Mouse (Mus musculus) forebrain, postnatal 0 days (tissue): Measurements from ENCODE around the gene Bcl9l. TPM values are rescaled to one million over a fixed set of nuclear protein-coding genes. Genes with fewer than 3 reads are reported as not detected.

ENCODE experiments used
- ATAC-seq: fragments of 200-750 bp; cut with Nextera tagmentation; 2 replicates; pipeline ENCODE4 v1.8.0; 2017; ENCODE audit warnings: mild to moderate bottlenecking, moderate library complexity
- DNase-seq: peaks from one replicate; pipeline ENCODE4 v3.0.0-alpha.2; 2015
- H3K27ac ChIP-seq: fragments of 300-500 bp; sonication (generic); 2 replicates; pipeline ENCODE4 v1.5.1; 2014; ENCODE audit warnings: low read depth, mild to moderate bottlenecking, antibody characterized with exemption, low read length, moderate library complexity, mixed read lengths
- H3K27me3 ChIP-seq: fragments of 300-500 bp; sonication (generic); 2 replicates; pipeline ENCODE4 v1.6.1; 2014; ENCODE audit warnings: mild to moderate bottlenecking, low read length, mixed read lengths; ENCODE audit not compliant: insufficient read depth
- H3K36me3 ChIP-seq: fragments of 300-500 bp; sonication (generic); 2 replicates; pipeline ENCODE4 v1.6.1; 2014; ENCODE audit warnings: mild to moderate bottlenecking, moderate library complexity; ENCODE audit not compliant: insufficient read depth
- H3K4me1 ChIP-seq: fragments of 300-500 bp; sonication (generic); 2 replicates; pipeline ENCODE4 v1.6.1; 2014; ENCODE audit warnings: antibody characterized with exemption; ENCODE audit not compliant: insufficient read depth
- H3K4me2 ChIP-seq: fragments of 300-500 bp; sonication (generic); 2 replicates; pipeline ENCODE4 v1.6.1; 2014; ENCODE audit warnings: low read depth, mild to moderate bottlenecking, moderate library complexity
- H3K4me3 ChIP-seq: fragments of 300-500 bp; sonication (generic); 2 replicates; pipeline ENCODE4 v1.5.1; 2014; ENCODE audit warnings: low read depth, low read length, mixed read lengths
- H3K9ac ChIP-seq: fragments of 300-500 bp; sonication (generic); 2 replicates; pipeline ENCODE4 v1.6.1; 2014; ENCODE audit warnings: mild to moderate bottlenecking
- H3K9me3 ChIP-seq: fragments of 300-500 bp; sonication (generic); 2 replicates; pipeline ENCODE4 v1.6.1; 2016; ENCODE audit warnings: low read length
- CTCF ChIP-seq: sonication (generic); IDR thresholded peaks from 2 replicates; pipeline ENCODE4 v1.5.1; 2016; ENCODE audit warnings: antibody characterized with exemption, control low read depth, low read depth
- WGBS: fragments of 180-500 bp; shearing (Covaris S2); extraction: QIAGEN DNeasy Blood & Tissue Kit; methylation state at CpG from one replicate; pipeline ENCODE4 v1.1.7; 2014; 5-methylcytosine and 5-hydroxymethylcytosine counted together
- polyA plus RNA-seq: library from polyadenylated mRNA; unstranded; fragments of >200 nt; fragmentation: Nextera tagmentation; extraction: Ambion mirVana; gene quantifications from 2 replicates; pipeline ENCODE4 v1.2.1, GENCODE M21; 2015
- total RNA-seq: library from RNA; depleted of rRNA; stranded (reverse); fragments of >200 nt; gene quantifications from 2 replicates; pipeline ENCODE4 v1.2.3, GENCODE M21; 2014

Gene Bcl9l
- total and polyA plus RNA-seq, 2 experiments from 2014 or later: 13.0 to 38.7 TPM

DNA sequence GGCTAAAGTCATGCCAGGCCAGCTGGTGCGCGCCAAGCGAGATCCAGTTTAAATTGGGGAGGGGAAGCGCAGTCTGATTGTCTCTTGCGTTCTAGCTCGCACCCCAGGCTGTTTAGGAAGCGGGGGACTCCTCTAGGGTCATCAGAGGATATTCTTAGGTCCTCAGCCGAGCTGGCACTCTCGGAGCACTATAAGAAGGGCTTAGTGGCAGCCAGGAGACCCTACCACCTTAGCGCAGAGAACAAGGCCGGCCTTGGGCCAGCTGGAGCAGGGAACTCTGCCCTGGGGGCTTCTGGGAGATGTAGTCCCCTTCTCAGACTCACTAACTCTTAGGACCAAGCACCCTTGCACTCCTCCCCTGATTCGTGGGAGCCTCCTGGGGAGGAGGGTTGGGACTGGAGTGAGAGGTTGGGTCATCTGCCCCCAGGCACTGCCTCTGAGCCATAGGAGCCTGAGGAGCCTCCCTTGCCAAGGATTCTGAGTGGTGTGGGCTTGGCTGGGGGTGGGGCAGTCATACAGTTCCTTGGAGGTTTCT, 952 bp downstream of the Bcl9l start:
- Histone ChIP-seq H3K9ac (peak overlapping the region; percentile 97), H3K27ac (peak overlapping the region; percentile 97), H3K4me2 (peak overlapping the region; percentile 93), H3K36me3 (no peaks in the 10 kb centered on the region), H3K4me3 (peak overlapping the region; percentile 95), H3K27me3 (no peaks in the 10 kb centered on the region), H3K9me3 (no peaks in the 10 kb centered on the region), H3K4me1 (peaks cover 39% of the 10 kb centered on the region)
- TF ChIP-seq CTCF: 0 out of 2 replicates have a peak, but pooled peaks have one; percentile 7
- under 1% methylated on average over 12 of the region's 12 CpGs for WGBS
- peak; percentile 14; the same call in 1 of the 2 replicates for ATAC-seq
- DNase-seq: peak; percentile 77

DNA sequence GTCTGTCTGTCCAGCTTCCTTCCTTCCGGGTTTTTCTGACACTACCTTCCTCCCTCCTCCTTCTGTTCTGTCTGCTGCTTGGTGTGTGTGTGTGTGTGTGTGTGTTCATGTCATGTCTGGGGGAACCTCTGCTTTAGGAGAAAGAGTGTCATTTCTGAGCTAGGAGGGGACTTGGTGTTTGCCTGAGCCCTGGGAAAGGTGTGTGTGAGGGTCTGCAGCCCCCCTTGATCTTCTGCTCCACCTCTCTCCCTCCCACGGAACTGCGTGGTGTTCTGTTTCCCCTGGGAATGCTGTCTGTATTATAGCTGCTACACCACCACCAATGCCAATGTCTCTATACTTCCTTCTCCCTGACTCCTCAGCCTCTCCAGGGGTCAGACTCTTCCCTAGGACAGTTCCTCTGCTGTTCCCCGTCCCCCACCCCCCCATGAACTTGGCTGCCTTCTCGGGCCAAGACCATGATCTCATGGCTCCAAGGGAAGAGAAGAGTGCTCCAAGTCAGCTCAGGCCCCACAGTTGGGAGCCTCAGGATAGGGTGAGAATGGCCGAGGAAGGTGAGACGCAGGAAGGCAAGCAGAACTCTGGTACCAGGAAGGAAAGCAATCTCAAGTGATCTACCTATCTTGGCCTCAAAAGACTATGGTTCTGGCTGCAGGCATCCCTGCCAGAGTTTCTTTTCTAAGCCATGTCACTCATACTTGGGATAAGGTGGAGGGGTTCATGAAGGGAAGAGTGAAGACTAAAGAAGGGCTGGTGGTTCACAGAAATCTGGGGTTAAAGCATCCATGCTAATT, 1.9 kb downstream of the Bcl9l start:
- Histone ChIP-seq H3K9me3 (no peaks in the 10 kb centered on the region), H3K4me1 (peaks cover 49% of the 10 kb centered on the region), H3K9ac (peak overlapping the region; percentile 97), H3K4me3 (peak overlapping the region; percentile 95), H3K4me2 (peak overlapping the region; percentile 93), H3K27me3 (no peaks in the 10 kb centered on the region), H3K27ac (no peak overlapping the region), H3K36me3 (no peaks in the 10 kb centered on the region)
- DNase-seq (no peak), ATAC-seq (no peak)
- TF ChIP-seq CTCF: no peak
- WGBS: 23% methylated on average over 7 of the region's 7 CpGs

DNA sequence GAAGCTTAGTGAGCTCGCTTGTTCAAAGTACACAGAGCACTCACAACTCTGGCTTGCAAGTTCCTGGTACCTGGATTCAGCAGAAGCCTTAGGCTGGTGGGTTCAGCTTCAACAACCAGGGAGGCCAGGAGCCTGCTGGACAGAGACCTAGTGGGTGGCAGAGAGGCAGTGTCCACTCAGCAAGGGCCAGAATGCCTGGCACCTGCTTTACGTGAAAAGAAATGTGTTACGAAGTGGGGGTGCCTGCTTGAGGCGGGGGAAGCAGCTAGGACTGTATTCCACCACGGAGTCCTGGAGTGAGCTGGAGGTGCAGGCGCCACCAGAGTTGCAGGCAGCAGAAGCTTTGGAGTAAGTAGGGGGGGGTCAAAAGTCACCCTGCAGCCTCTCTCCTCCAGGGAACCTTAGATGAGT, 2.5 kb downstream of the Bcl9l start:
- Histone ChIP-seq H3K27ac (no peak overlapping the region), H3K27me3 (no peaks in the 10 kb centered on the region), H3K9me3 (no peaks in the 10 kb centered on the region), H3K4me3 (peak overlapping the region; percentile 95), H3K4me2 (peak overlapping the region; percentile 93), H3K9ac (peak overlapping the region; percentile 39), H3K36me3 (no peaks in the 10 kb centered on the region), H3K4me1 (peaks cover 54% of the 10 kb centered on the region)
- TF ChIP-seq CTCF: no peak
- DNase-seq: no peak
- WGBS: 26% methylated on average over 6 of the region's 6 CpGs
- ATAC-seq: no peak

DNA sequence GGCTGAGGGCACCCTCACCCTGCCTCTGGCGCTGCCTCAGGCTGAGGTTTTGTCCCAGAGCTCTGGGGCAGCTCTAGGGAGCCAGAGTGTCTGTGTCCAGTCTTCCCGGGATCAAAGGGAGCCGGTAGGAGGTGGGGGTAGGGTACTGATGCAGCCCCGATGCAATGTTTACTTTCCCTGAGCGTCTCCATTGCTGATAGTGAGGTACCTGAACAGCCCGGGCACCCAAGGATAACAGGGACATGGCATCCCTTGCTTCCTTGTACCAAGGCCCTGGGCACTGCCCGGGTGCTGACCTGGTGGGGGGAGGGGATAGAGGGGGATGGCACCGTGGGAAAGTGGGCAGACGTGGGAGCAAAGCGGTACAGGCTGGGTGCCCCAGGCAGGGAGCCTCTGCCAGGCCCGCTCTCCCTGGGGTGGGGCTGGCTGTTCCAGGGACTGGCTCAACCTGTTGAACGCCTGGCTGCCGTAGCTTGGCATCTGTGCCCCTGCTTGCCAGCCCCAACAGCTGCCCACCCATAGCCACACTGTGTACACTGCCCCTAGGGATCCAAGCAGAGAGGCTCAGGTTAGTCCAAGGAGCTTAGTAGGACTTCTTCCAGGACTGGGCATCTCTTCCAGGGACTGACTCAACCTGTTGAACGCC, 3.0 kb downstream of the Bcl9l start:
- TF ChIP-seq CTCF: no peak; the same call in 1 of the 2 replicates
- DNase-seq (no peak), ATAC-seq (no peak)
- Histone ChIP-seq H3K9ac (peak overlapping the region; percentile 39), H3K4me1 (peaks cover 51% of the 10 kb centered on the region), H3K4me2 (peak overlapping the region; percentile 93), H3K4me3 (peak overlapping the region; percentile 95), H3K36me3 (no peaks in the 10 kb centered on the region), H3K27ac (no peak overlapping the region), H3K9me3 (no peaks in the 10 kb centered on the region), H3K27me3 (no peaks in the 10 kb centered on the region)
- 17% methylated on average over 14 of the region's 14 CpGs for WGBS

DNA sequence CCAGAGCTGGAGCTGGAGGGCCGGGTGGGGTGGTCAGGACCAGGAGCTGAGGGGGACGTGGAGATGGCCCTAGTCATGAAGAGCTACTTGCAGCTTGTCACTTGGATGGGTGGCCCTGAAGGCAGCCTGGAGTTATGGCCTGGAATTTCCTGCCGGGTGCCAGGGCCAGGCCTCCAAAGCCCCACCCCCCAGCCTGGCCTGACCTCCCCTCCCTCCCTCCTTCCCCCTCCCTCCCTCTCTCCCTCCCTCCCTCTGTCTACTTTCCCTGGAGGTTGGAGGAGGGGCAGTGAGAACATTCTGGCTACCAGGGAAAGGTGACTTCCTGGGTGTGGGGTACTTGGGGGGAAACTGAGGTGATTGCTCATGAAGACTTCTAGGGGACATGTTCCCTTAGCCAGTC, 3.7 kb downstream of the Bcl9l start:
- no peaks in the 10 kb centered on the region for H3K9me3 ChIP-seq
- H3K27ac ChIP-seq: no peak overlapping the region
- WGBS: 8% methylated on average over 3 of the region's 3 CpGs
- no peaks in the 10 kb centered on the region for H3K27me3 ChIP-seq
- peaks cover 51% of the 10 kb centered on the region for H3K4me1 ChIP-seq
- H3K36me3 ChIP-seq: 0 out of 2 replicates have a peak, but pooled peaks cover under 1% of the 10 kb centered on the region
- H3K9ac ChIP-seq: no peak overlapping the region
- no peak for ATAC-seq
- no peak for DNase-seq
- H3K4me2 ChIP-seq: peak overlapping the region; percentile 93
- H3K4me3 ChIP-seq: peak overlapping the region; percentile 22; the same call in 1 of the 2 replicates
- TF ChIP-seq CTCF: no peak

DNA sequence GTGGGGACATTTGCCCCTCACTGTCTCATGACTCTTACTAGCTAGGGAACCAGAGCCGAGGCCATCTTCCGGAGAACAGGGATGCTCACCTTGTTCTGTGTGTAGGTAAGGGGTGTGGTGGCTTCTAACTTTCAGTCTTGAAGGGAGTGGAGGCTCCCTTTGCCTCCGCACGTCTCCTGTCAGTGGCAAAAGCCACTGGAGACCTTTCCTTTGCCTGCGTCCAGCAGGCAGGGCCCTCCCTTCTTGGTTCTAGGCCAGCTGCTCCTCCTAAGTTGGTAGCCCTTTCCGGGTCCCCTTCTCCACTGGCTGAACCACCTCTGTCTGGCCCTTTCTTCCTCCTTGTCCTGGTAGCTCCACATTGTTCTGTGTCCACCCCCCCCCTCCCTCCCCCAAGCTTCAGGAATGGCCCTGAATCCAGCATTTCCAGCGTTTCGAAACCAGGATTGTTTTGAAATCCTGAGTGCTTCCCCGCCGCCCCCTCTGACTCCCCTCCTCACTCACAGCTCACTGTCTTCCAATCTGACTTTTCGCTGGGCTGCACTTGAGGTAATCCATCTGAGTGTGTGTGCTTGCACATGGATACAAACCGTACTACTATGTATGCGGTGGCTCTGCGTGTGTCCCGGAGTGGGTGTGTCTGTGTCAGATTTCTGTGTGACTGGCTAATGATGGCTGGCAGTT, 4.3 kb downstream of the Bcl9l start:
- 0 out of 2 replicates have a peak, but pooled peaks cover 3% of the 10 kb centered on the region for H3K36me3 ChIP-seq
- peaks cover 51% of the 10 kb centered on the region for H3K4me1 ChIP-seq
- 9% methylated on average over 15 of the region's 15 CpGs for WGBS
- 0 out of 2 replicates have a peak overlapping the region, but pooled peaks have one; percentile 66 for H3K27ac ChIP-seq
- DNase-seq (no peak), ATAC-seq (no peak)
- no peak for TF ChIP-seq CTCF
- H3K27me3 ChIP-seq: no peaks in the 10 kb centered on the region
- H3K9me3 ChIP-seq: no peaks in the 10 kb centered on the region
- no peak overlapping the region for H3K9ac ChIP-seq
- peak overlapping the region; percentile 22 for H3K4me3 ChIP-seq
- H3K4me2 ChIP-seq: peak overlapping the region; percentile 93
